Mouse (Mus musculus) adrenal gland, postnatal 14 days (tissue): Measurements from ENCODE around the gene Uba3. TPM values are rescaled to one million over a fixed set of nuclear protein-coding genes. Genes with fewer than 3 reads are reported as not detected.
A peak's percentile ranks its signal among the peaks of the same experiment; 100 is the strongest.

Experiments
- DNase-seq: peaks from one replicate; pipeline ENCODE4 v3.0.0; 2021; ENCODE audit warnings: mixed read lengths
- total RNA-seq: library from RNA; stranded (reverse); gene quantifications from 2 replicates; pipeline ENCODE4 v1.2.3, GENCODE M21; 2021

Uba3 gene
- total RNA-seq, 1 experiment from 2014 or later = 63.4 TPM

- DNase-seq = peak; percentile 31
Measured at GRCm38 (mm10) chr6:97210962-97211601, 5.6 kb upstream of the Uba3 start.

GRCm38 (mm10) chr6:97210191-97210961 is 4.9 kb upstream of the Uba3 start, which contains the start of gene Arl6ip5:
Gene Arl6ip5 (plus strand): TSS chr6:97210689.
- peak; percentile 94 for DNase-seq

GRCm38 (mm10) chr6:97209751-97210150 is 4.3 kb upstream of the Uba3 start:
- no peak for DNase-seq

GRCm38 (mm10) chr6:97209201-97209600 is 3.8 kb upstream of the Uba3 start:
- no peak for DNase-seq

GRCm38 (mm10) chr6:97208406-97208805 is 3.0 kb upstream of the Uba3 start:
- no peak for DNase-seq

- DNase-seq = no peak
Measured at GRCm38 (mm10) chr6:97207085-97207484, 1.6 kb upstream of the Uba3 start.

GRCm38 (mm10) chr6:97204952-97205351 is 495 bp downstream of the Uba3 start:
- peak; percentile 56 for DNase-seq

GRCm38 (mm10) chr6:97204252-97204869 is 1.1 kb downstream of the Uba3 start:
- DNase-seq = no peak

- DNase-seq = no peak
Measured at GRCm38 (mm10) chr6:97202477-97202876, 3.0 kb downstream of the Uba3 start.

GRCm38 (mm10) chr6:97200437-97200836 is 5.0 kb downstream of the Uba3 start:
- DNase-seq = no peak

- no peak for DNase-seq
Measured at GRCm38 (mm10) chr6:97179367-97179828, 26.0 kb downstream of the Uba3 start.

- peak; percentile 97 for DNase-seq
Measured at GRCm38 (mm10) chr6:97178491-97179366, 26.7 kb downstream of the Uba3 start, which contains the start of gene Tmf1. Gene Tmf1 (minus strand): TSS chr6:97179122.

- peak; percentile 10 for DNase-seq
Measured at GRCm38 (mm10) chr6:97175716-97176115, 29.7 kb downstream of the Uba3 start.

GRCm38 (mm10) chr6:97150156-97150555 is 55.3 kb downstream of the Uba3 start:
- no peak for DNase-seq

- DNase-seq = no peak
Measured at GRCm38 (mm10) chr6:97149721-97150120, 55.7 kb downstream of the Uba3 start.

- peak; percentile 89 for DNase-seq
Measured at GRCm38 (mm10) chr6:97148383-97149251, 56.8 kb downstream of the Uba3 start, which contains the start of gene Eogt. Gene Eogt (minus strand): TSS chr6:97149182.

- peak; percentile 87 for DNase-seq
Measured at GRCm38 (mm10) chr6:97147755-97148382, 57.6 kb downstream of the Uba3 start.

- DNase-seq = peak; percentile 85
Measured at GRCm38 (mm10) chr6:97145156-97145555, 60.3 kb downstream of the Uba3 start.

GRCm38 (mm10) chr6:97144359-97144758 is 61.1 kb downstream of the Uba3 start:
- peak; percentile 87 for DNase-seq

GRCm38 (mm10) chr6:97142611-97143010 is 62.8 kb downstream of the Uba3 start:
- peak; percentile 42 for DNase-seq
